Mouse (Mus musculus): ENCODE results near the gene Tmem170b. TPM values are rescaled to one million over a fixed set of nuclear protein-coding genes. Genes with fewer than 3 reads are reported as not detected.

Gene Tmem170b
- polyA plus RNA-seq, 1 experiment, result 0.73 TPM

DNA sequence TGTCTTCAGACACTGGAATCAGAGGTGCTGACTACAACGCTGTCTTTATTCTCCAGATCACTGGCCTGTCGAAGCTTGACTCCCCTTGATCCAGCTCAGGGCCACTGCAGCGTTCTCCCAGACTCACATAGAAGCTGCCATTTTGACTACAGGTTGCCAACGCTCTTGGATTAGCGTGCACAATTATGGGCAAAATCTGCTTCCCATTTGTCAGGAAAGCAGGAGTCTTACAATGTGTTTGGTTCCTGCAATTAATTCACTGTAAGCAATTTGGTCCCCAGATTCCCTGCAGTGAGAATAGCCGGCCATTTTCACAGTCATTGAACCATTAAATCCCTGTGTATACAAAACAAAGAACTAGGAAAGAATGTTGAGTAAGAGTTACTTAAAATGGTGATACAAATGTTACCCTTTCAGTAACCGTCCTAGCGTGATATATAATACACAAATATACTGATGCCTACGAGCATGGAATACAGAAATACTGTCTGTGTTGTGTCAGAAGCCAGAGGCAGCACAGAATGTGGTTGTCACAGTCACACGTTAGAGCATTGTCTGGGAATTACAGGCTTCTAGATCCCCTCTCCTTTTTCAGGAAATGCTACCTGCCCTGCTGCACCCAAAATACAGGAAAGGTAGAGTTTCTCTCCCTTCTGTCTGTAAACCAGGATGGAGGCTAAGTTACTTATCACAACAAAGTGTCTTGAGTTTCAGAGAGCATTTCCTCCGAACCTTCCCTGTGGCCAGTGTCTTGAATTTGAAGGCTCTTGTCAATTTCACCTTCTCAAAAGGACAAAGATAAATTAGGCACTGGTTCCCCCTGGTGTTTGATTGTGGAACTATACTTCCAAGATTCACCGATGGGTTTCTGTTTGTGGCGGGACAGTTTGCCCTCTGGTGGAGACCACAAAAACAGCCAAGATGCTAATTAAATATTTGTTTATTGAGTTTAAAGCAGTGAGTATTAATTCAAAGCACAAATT is 34.0 kb upstream of the Tmem170b start:
- Histone ChIP-seq H3K79me3 (ENCODE audit: low read depth) (no peaks in the 10 kb centered on the region), H3K27me3 (ENCODE audit: control insufficient read depth, insufficient read depth, insufficient read length) (no peaks in the 10 kb centered on the region), H3K4me3 (ENCODE audit: insufficient read depth, poor library complexity, severe bottlenecking) (no peak overlapping the region), H3ac (ENCODE audit: control insufficient read depth, insufficient read length, low read depth) (no peak overlapping the region), H3K36me3 (ENCODE audit: control insufficient read depth, insufficient read depth) (no peaks in the 10 kb centered on the region), H3K79me2 (ENCODE audit: control insufficient read depth, insufficient read depth) (no peaks in the 10 kb centered on the region)
- TF ChIP-seq MYOG (IDR thresholded peaks at IDR 0.05; ENCODE audit: control insufficient read depth, extremely low read depth, insufficient read length), result no peak
- peak; percentile 52 for TF ChIP-seq CTCF (IDR thresholded peaks at IDR 0.05; ENCODE audit: control insufficient read depth, insufficient read depth, insufficient read length)

DNA sequence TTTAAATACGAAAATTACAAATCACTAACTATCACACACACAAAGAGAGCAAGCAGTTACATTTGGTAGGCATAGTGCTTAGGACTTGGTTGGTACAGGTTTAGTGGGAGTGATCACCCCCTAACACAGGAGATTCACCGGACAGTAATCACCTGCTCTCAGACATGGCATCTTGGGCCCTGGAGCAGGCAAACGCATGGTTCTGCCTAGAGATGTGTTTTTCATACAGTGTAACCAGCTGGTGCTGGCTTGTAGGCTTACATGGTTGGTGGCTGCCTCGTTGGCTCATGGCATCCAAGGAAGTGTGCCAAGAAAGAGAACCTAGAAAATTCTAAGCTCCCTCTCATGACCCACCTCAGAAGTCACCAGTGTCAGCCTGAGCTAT is 33.4 kb upstream of the Tmem170b start:
- H3K79me2 ChIP-seq (ENCODE audit: control insufficient read depth, insufficient read depth), result no peaks in the 10 kb centered on the region
- H3ac ChIP-seq (ENCODE audit: control insufficient read depth, insufficient read length, low read depth), result no peak overlapping the region
- H3K79me3 ChIP-seq (ENCODE audit: low read depth), result no peaks in the 10 kb centered on the region
- no peak overlapping the region for H3K4me3 ChIP-seq (ENCODE audit: insufficient read depth, poor library complexity, severe bottlenecking)
- H3K36me3 ChIP-seq (ENCODE audit: control insufficient read depth, insufficient read depth), result no peaks in the 10 kb centered on the region
- H3K27me3 ChIP-seq (ENCODE audit: control insufficient read depth, insufficient read depth, insufficient read length), result no peaks in the 10 kb centered on the region
- TF ChIP-seq MYOD1 (IDR thresholded peaks at IDR 0.05; ENCODE audit: control insufficient read depth, insufficient read length, low read depth) (no peak), FOSL1 (IDR thresholded peaks at IDR 0.05; ENCODE audit: insufficient read depth, low read length, poor library complexity, severe bottlenecking) (no peak), USF1 (IDR thresholded peaks at IDR 0.05; ENCODE audit: low read depth) (no peak), MYOG (IDR thresholded peaks at IDR 0.05; ENCODE audit: control insufficient read depth, extremely low read depth, insufficient read length) (no peak), CTCF (IDR thresholded peaks at IDR 0.05; ENCODE audit: control insufficient read depth, insufficient read depth, insufficient read length) (no peak), MAX (IDR thresholded peaks at IDR 0.05) (no peak)

DNA sequence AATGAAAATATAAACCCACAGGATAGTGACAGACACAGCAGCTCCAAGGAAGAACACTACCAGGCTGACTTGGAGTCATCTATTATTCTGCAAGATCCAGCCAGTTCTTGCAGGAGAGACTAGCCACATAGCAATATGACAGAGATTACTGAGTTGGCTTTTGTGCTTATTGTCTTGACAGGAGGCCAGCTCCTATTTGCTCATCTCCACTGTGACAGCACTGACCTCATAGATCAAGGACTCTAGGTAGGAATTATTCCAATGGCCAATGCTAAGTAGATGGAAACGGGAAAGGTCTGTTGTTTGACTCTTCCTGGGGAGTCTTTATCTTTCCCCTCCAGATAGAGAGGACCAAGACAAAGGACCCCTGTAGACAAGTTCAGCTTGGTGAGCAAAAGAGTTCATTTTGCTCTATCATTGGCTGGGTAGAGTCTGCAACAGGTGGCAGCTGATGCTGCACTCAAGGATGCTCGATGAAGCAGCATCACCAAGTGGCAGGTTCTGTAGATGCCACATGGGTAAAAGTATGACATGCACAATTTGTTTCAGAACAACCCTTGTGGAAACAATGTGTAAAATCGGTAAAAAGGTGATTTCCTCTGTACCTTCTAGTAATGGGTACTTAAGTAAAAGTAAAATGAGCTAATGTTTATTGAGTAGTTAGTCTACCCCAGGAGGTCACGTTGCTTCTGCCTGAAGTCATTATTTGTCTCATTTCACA is 32.4 kb upstream of the Tmem170b start:
- Histone ChIP-seq H3K4me3 (ENCODE audit: insufficient read depth, poor library complexity, severe bottlenecking) (no peak overlapping the region), H3K36me3 (ENCODE audit: control insufficient read depth, insufficient read depth) (no peaks in the 10 kb centered on the region), H3K27me3 (ENCODE audit: control insufficient read depth, insufficient read depth, insufficient read length) (no peaks in the 10 kb centered on the region), H3K79me3 (ENCODE audit: low read depth) (no peaks in the 10 kb centered on the region), H3K79me2 (ENCODE audit: control insufficient read depth, insufficient read depth) (no peaks in the 10 kb centered on the region), H3ac (ENCODE audit: control insufficient read depth, insufficient read length, low read depth) (no peak overlapping the region)
- no peak for TF ChIP-seq FOSL1 (IDR thresholded peaks at IDR 0.05; ENCODE audit: insufficient read depth, low read length, poor library complexity, severe bottlenecking)
- no peak for TF ChIP-seq CEBPB (IDR thresholded peaks at IDR 0.05; ENCODE audit: low read depth)
- no peak for TF ChIP-seq MYOG (IDR thresholded peaks at IDR 0.05; ENCODE audit: control insufficient read depth, extremely low read depth, insufficient read length)
- TF ChIP-seq MAX (IDR thresholded peaks at IDR 0.05), result no peak
- TF ChIP-seq CTCF (IDR thresholded peaks at IDR 0.05; ENCODE audit: control insufficient read depth, insufficient read depth, insufficient read length), result no peak
- TF ChIP-seq MYOD1 (IDR thresholded peaks at IDR 0.05; ENCODE audit: control insufficient read depth, insufficient read length, low read depth), result no peak
- no peak for TF ChIP-seq USF1 (IDR thresholded peaks at IDR 0.05; ENCODE audit: low read depth)

DNA sequence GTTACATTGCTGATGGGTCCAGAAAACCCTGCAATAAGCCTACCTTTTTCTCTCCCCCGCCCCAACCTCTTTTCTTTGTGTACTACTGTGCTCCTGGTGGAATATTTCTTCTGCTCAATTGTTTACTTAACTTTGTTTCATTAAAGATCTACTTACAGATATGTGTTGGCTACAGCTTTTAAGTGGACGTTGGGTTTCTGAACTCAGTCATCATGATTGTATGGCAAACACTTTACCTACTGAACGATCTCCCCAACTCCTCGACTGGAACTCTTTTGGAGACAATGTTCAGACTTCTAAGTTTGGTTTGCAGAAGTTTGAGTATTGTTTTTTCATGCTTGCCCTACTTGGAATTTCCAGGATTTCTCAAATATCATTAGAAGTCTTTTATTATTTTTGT is 24.6 kb upstream of the Tmem170b start:
- H3K4me3 ChIP-seq (ENCODE audit: insufficient read depth, poor library complexity, severe bottlenecking), result no peak overlapping the region
- H3K79me2 ChIP-seq (ENCODE audit: control insufficient read depth, insufficient read depth), result no peaks in the 10 kb centered on the region
- no peaks in the 10 kb centered on the region for H3K36me3 ChIP-seq (ENCODE audit: control insufficient read depth, insufficient read depth)
- no peak overlapping the region for H3ac ChIP-seq (ENCODE audit: control insufficient read depth, insufficient read length, low read depth)
- TF ChIP-seq MYOD1 (IDR thresholded peaks at IDR 0.05; ENCODE audit: control insufficient read depth, insufficient read length, low read depth) (no peak), USF1 (IDR thresholded peaks at IDR 0.05; ENCODE audit: low read depth) (no peak), CEBPB (IDR thresholded peaks at IDR 0.05; ENCODE audit: low read depth) (no peak), MYOG (IDR thresholded peaks at IDR 0.05; ENCODE audit: control insufficient read depth, extremely low read depth, insufficient read length) (no peak), FOSL1 (IDR thresholded peaks at IDR 0.05; ENCODE audit: insufficient read depth, low read length, poor library complexity, severe bottlenecking) (no peak), CTCF (IDR thresholded peaks at IDR 0.05; ENCODE audit: control insufficient read depth, insufficient read depth, insufficient read length) (no peak), MAX (IDR thresholded peaks at IDR 0.05) (no peak)
- no peaks in the 10 kb centered on the region for H3K27me3 ChIP-seq (ENCODE audit: control insufficient read depth, insufficient read depth, insufficient read length)
- H3K79me3 ChIP-seq (ENCODE audit: low read depth), result no peaks in the 10 kb centered on the region

DNA sequence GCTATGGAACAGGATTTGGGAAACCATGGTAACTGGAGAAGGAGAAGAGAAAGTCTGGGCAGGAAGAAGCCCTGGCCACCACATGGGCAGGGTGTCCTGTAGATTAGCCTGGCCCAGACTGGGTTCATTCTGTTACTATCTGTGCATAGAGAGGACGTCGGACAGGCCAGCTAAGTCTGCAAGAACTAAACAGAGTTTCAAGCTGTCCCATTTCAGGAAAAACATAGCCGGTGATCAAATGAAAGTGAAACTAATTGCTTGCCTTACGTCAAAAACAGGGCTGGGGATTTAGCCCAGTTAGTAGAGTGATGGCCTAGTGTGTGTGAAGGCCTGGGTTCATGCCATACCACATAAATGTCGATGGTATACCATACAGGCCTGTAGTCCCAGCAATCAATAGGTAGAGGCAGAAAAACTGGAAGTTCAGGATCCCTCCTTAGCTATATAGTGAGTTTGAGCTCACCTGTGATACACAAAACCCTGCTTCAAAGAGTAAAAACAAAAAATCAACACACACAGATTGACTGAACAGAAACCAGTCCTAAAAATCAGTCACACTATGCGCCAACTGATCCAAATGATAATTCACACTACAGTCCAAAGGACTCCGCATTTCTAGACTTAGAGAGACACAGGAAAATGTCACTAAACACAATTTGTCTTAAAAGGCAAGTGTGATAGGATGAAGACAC is 21.9 kb upstream of the Tmem170b start:
- no peak overlapping the region for H3ac ChIP-seq (ENCODE audit: control insufficient read depth, insufficient read length, low read depth)
- TF ChIP-seq CTCF (IDR thresholded peaks at IDR 0.05; ENCODE audit: control insufficient read depth, insufficient read depth, insufficient read length) (no peak), MAX (IDR thresholded peaks at IDR 0.05) (no peak), MYOD1 (IDR thresholded peaks at IDR 0.05; ENCODE audit: control insufficient read depth, insufficient read length, low read depth) (no peak), USF1 (IDR thresholded peaks at IDR 0.05; ENCODE audit: low read depth) (no peak), CEBPB (IDR thresholded peaks at IDR 0.05; ENCODE audit: low read depth) (no peak), FOSL1 (IDR thresholded peaks at IDR 0.05; ENCODE audit: insufficient read depth, low read length, poor library complexity, severe bottlenecking) (no peak)
- H3K36me3 ChIP-seq (ENCODE audit: control insufficient read depth, insufficient read depth), result no peaks in the 10 kb centered on the region

More for the DNA sequence above, 21.9 kb upstream of the Tmem170b start:
- H3K4me3 ChIP-seq (ENCODE audit: insufficient read depth, poor library complexity, severe bottlenecking), result no peak overlapping the region
- no peaks in the 10 kb centered on the region for H3K27me3 ChIP-seq (ENCODE audit: control insufficient read depth, insufficient read depth, insufficient read length)
- H3K79me3 ChIP-seq (ENCODE audit: low read depth), result no peaks in the 10 kb centered on the region
- no peaks in the 10 kb centered on the region for H3K79me2 ChIP-seq (ENCODE audit: control insufficient read depth, insufficient read depth)

All from C2C12 (cell line).